Mouse (Mus musculus) spleen, adult 18-20 months (tissue): ENCODE results near the gene Dync1i2.
A peak's percentile ranks its signal among the peaks of the same experiment; 100 is the strongest.

ENCODE experiments used
- DNase-seq, 2 experiments: peaks; one replicate each; pipeline ENCODE4 v3.0.0; 2022; ENCODE audit warnings: mixed read lengths in 2 of 2

The Dync1i2 gene

DNA sequence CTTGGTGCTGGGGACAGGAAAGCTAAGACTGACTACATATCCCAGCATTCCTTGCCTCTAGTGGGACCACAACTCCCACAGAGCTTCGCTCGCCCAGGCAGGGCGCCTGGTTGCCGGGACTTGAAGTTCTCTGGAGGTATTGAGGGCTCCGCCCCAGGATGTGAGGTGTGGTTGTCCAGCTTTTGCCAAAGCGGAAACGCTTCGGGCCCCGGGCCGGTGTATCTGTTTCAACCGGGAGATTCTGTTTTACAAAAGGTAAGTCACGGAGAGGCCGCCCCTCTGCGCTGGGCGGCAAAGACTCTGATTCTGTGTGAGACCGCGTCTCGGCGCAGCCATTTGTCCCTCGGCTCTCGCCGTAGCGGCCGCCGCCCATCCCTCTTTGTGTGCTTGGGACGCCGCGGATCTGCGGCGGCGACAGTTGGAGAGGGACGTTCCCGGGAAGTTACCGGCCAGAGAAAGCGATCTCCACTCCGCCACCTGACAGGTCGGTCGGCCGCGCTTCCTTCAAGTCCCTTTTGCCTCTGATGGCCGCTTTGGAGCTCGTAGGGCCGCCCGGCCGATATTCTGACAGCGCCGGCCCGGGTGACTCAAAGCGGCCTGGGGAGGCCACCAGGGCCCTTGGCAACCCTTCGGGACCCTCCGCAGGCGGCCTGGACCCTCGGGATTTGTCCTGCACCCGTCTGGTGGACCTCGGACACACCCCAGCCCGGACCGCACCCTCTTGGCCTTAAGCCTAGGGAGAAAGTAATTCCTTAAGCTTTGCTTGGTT lies at the start of gene Dync1i2:
Gene Dync1i2 (plus strand): TSS at position 116 of the 769 bp plus-strand sequence.
- DNase-seq, result peak; percentile 79 to 81

DNA sequence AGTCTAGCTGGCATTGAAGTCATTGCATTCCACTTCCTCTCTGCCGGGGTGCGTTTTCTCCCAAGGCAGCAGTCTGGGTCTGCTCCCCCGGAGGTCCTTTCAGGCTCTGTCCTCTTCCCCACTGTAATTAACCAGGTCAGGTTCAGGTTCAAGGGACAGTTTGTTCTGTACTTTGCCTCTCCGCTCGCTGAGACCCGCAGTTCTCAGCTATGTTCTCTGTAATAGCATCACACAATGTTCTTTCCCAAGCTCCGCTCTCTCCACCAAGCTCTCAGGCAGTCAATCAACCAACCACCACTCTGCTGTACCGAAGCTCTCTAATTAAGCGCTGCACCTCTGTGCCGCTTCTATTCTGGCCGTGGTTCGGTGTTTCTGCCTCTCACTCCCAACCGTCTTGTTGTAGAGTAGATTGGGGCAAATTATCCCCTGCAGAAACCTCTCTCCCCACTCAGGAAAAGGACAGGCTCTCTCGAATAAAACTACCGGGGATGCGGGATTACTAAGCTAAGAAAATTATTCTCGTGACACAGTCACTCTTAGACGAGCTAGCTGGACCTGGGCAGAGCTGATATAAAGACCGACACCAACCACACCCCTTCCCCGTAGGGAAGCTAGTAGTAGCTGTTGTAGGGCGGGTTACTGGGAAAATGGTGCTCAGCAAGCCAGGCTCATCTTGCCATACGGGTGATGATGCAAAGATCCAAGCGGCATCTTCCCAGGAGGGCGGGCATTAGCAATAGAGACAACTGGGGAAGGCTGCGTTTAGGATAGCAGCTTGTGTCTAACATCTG lies 48.5 kb upstream of the Dync1i2 start:
- DNase-seq, result no peak

DNA sequence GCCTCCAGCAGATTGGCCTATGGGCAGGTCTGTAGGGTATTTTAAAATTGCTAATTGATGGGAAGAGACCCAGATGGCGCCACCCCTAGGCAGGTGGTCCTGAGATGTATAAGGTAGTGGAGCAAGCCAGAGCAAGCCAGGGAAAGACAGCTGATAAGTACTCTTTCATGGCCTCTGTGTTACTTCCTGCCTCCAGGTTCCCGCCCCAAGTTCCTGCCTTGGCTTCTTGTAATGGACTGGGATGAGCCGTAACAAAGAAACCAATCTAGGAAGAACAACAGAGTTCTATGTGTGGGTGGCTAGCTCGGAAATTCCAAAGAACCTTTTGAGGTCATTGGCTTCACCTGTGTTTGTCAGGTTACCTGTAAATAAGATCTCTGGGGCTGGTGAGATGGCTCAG lies 44.3 kb upstream of the Dync1i2 start:
- no peak for DNase-seq

DNA sequence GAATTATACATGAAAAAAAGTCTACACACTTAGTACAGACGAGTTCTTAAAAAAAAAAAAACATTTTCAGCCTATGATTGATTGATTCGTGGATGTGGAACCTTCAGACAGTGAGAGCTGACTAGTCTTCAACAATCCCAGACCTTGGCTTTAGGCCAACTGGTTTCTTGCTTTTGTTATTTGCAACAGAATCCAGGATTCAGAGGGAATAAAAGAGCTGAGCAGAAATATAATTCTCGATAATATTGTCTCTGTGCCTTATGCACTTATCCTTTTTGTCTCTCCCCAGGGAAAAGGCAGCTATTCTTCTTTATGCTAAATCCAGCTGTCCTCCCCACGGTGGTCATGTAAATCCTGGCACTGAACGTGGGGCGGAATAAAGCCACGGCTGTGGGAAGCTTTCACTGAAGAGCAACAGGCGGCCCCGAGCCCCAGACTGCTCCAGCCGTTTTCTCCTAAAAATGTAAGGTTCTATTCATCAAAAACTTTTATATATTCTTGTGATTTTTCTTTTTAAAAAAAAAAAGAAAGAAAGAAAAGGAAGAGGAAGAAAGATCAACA lies 43.0 kb upstream of the Dync1i2 start:
- no peak for DNase-seq

DNA sequence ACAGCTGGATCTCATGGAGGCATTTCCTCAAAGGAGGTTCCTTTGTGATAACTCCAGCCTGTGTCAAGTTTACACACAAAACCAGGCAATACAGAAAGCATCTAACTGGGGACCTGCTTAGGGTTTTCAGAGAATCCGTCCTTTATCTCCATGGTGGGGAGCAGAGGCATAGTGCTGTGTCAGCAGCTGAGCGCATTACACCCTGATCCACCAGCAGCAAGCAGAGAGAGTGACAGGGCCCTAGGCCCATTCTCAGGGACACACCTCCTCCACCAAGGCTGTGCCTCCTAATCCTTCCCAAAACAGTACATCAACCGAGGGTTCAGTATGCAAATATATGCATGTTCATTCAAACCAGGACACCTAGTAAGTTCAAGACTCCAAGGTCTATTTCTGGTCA lies 38.5 kb upstream of the Dync1i2 start:
- DNase-seq, result no peak

DNA sequence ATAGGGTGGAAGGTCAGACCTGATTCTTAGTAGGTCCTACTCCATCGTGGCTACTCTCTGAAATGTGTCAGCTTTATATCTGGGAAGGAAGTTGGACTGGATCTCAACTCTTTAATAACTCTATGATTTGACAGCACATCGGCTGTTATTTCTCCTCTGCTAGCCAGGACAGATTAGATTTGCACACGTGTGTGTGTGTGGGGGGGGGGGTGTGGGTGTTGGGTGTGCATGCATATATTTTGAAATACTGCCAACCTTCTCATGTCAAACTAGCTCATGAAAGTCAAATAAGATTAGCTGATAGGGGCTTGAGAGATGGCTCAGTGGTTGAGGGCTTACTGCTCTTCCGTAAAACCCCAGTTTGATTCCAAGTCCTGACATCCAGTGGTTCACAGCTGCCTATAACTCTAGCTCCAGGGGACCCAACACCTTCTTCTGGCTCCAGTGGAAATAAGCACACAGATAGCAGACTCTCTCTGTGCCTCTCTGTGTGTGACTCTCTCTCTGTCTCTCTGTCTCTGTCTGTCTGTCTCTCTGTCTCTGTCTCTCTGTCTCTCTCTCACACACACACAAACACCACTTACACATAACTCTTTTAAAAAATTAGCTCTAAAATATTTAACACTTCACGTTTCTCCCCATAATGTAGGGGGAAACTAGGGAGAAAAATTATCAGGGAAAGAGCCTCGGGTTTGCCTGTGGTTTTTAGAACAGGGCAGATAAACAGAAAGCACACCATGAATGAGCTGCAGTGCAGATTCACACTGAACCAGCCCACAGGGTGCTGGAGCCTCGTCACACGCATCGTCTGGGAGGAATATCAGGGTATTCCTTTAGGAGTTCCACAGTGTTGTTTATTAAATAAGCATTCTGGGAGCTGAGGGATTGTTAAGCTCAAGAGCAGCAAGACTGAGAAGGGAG lies 34.9 kb upstream of the Dync1i2 start:
- no peak for DNase-seq

DNA sequence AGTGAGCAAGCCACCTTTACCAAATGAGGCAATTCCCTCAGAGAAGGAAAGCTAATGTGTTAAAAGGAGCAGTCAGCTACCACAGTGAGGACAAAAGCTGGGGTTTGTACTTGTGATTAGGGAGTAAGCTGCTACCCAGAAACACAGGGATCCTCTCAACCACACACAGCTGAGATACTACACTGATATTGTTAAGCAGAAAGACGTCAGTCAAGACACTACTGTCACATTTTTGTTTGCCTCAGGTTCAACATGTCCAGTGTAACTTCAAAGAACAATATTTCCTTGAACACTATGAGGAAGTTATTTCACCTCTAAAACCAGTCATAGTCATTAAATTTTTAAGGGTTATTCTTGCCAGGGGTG lies 34.3 kb upstream of the Dync1i2 start:
- no peak for DNase-seq

DNA sequence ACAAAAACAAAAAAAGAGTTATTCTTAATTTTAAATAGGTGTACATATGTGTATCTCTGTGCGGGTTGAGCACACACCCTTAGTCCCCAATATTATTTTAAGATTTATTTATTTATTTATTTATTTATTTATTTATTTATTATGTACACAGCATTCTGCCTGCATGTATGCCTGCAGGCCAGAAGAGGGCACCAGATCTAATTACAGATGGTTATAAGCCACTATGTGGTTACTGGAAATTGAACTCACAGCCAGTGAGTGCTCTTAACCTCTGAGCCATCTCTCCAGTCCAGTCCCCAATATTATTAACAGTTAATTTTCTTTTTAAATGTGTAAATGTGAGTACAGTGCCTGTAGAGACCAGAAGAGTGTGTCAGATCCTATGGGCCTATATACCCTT lies 33.7 kb upstream of the Dync1i2 start:
- DNase-seq, result no peak

DNA sequence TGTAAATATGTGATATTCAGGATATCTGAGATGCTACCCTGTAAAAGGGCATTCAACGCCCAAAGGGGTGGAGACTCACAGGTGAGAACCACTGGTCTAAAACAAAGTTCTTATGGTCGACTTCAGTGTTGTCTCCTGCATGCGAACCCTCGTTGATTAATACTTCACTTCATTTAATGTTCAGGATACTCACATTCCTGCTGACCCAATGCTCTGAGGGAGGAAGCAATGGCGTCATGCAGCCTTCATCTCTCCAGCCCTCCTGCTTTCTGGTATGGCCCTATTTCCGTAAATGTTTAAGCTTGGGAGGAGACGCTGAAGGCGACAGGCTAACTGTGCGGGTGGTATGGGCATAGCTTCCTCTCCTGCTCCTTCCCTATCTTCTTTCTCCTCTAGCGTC lies 31.8 kb upstream of the Dync1i2 start:
- DNase-seq, result no peak

DNA sequence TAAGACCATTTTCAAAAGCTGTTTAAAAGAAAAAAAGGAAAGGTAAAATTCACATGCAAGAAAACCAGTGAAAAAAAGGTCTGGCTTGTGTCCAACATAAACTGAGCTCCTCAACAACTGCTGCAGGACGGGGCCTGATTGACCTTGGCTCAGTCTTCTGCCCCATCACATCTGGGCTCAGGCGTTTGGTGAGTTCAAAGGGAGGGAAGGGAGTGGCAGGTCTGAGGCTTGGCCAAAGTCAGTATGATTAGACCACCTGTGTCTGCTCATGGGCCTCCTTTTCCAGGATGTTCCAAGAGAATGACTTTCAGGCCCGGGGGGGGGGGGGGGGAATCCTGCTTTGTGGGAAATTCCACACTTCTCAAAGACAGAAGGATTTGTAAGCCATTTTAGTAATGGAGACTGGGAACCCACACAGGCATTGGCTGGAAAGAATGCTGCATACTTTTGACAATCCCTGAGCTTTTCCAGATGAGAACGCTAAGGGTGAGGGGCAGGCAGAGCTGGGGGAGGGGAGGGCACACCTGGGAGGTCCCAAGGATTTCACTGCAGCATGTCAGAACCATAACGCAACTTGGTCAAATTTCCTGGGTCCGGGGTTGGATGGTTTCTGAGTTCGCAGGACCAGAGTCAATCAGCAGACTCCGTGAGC lies 30.8 kb upstream of the Dync1i2 start:
- no peak for DNase-seq

DNA sequence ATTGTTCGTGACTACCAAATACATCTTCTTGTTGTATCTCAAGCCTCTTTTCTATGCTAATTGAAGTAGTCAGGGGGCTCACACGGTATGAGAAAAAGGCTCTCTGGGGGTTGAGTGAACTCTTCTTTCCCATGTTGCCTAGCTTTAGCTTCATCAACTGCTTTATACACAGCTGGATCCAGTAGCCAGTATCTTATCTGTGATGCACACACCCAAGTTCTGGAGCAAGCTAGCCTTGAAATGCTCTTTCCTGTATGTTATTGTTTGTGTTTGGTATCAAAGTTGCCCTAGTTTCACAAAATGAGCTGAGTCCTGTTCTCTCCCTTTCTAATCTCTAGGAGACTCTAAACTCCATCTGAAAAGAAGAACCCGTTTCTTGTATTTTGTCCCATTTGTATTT lies 23.6 kb upstream of the Dync1i2 start:
- DNase-seq, result no peak

DNA sequence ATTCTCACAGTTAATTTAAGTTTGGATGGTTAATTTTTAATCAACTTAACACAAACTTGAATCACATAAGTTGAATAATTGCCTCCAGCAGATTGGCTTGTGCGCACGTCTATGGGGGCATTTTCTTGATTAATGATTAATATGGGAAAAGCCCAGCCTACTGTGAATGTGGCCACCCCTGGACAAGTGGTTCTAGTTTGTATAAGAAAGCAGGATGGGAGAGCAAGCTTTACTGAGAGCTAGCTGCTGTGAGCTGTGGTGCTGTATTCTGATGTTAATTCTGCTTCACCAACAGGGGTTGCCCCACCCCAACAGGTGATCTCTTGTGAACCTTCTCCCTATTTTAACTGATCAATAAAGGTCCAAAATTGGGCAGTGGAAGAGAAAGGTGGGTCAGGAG lies 22.6 kb upstream of the Dync1i2 start:
- no peak for DNase-seq

DNA sequence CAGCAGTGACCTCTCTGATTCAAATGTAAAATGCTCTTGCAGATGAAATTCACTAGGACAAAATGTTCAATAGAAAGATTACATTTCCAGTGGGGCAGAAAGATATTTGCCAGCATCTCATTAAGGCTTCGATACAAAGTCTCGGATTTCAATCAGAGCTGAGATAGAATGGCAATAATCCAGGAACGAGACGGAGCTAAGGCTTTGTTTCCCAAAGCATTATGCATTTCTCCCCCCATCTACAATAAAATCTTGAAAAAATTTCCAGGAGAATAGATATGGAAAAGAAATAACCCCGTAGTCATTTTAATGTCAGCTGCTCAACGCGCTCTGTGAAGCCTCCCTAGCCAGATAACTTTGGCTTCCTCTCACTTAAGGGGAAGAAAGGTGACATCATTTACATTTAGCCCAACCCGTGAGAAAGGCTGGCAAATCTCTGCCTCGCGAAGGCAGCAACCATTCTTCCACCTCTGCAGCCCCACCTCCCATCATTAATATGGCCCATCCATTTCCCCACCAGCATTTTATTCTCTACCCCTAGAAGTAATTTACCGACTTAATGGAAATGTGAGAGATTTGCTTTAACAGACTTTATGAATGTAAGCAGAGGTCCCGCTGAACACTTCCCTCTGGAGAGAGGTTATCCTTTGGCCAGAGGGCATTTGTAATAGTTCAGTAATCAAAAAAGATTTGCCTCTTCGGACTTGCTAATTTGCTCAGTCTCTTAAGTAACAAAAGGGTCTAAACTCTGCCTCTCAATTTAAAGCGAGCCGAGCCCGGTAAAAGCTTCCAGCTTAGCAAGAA lies 19.9 kb upstream of the Dync1i2 start:
- no peak for DNase-seq

DNA sequence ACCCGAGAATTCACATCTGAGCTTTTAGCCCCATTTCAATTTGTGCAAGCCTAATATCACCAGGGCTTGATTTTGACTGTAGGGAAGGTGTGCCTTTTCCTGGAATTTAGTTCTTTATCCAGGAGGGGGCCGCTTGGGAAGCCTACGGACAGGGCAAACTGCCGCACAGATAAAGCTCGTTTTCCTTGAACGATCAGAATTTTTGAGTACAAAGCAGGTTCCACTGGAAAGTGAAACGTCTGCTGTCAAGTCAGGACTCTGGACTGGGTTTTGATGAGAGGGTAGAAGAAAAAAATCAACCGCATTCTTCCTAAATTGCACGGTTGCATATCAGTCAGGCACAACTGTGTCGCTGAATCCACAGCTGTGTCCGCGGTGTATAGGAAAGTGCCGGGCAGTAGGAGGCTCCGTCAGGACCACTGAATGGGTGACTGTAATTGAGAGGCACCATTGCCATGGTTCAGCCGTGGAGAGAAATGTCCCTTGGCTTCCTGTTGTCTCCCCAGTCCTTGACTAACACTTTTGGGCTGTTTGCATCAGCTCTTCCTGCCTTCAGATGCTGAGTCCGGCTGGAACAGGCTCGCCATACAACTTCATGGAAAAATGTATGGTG lies 19.2 kb upstream of the Dync1i2 start:
- DNase-seq, result no peak

DNA sequence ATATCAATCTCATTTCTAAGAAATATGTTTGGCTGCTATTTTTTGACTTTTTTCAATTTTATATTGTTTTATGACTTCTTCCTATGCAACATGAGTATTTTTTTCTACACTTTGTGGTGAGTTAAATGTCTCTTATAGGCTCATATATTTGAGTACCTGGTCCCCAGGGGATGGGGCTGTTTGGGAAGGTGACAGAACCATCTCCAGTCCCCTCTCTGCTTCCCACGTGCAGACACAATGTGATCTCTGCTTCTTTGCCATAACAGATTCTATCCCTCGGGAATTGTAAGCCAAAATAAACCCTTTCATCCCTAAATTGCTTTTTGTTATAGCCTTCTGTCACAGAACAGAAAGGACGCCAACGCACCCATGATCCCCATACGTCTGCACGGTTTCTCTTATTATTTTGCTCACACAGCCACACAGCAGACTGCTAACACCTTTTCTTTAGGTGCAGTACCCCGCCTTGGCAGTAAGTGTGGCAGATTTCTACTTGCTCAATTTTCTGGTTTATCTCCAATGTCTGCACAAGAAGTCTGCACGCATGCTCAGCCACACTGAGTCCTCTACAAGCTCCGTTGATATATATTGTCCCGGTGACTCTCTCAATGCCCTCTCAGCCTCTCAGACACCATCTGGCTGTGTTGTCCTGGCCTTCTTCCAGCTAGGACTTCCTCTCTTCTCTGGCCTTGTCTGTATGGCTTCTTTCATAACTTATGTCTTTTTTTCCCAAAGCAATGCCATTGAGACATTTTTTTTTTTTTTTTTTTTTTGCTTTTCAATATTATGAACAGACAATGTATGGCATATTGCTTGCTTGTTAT lies 17.2 kb upstream of the Dync1i2 start:
- no peak for DNase-seq

DNA sequence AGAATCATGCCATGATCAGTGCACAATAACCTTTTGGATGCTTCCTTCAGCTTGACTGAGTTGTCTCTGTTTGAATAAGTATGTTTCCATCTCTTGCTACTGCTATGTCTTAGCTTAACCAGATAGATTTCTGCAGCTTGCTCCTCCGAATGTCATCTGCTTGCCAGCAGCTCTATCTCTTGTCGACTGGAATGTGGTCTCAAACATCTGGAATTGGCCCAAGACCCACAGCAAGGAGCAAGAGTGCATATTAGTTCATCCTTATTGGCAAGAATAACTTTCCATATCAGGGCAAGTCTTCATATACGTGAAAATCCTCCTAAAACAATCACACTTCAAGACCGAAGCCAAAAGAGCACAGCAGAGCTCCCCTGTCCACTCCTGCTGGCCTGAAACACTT lies 14.6 kb upstream of the Dync1i2 start:
- no peak for DNase-seq

DNA sequence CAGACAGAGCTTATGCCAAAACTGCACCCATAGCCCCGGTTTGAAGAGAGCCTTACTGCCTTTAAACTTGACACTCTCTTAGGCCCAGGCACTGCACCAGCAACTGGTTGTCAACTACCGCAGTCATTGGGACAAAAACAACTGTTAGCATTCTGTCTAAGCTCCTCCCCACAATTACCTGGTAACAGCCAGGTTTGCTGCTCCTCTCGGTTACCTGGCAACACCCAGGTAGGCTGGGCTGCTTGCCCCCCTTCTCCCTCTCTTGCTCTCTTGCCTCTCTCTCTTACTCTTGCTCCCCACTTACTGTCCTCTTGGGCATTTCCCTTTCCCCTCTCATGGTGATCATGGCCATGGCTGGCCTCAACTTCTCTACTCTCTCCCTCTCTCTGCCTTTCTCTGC lies 12.6 kb upstream of the Dync1i2 start:
- no peak for DNase-seq

DNA sequence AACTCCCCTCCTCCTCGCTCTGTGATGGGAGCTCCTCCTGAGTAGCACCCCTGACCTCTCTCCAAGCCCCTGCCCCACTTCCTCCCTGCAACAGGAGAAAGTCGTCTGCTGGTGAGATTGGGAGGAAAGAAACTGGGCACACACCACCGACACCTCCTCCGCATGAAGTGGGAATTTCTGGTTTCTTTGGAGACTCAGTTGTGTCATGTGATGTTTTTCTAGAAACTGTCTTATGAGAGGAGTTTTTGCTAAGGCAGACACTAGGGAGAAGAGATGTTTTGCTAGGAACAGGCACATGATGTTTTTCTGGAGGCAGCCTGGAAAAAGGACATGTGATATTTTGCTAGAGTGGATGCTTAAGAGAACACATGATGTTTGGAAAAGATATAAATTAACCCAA lies 11.0 kb upstream of the Dync1i2 start:
- no peak for DNase-seq

DNA sequence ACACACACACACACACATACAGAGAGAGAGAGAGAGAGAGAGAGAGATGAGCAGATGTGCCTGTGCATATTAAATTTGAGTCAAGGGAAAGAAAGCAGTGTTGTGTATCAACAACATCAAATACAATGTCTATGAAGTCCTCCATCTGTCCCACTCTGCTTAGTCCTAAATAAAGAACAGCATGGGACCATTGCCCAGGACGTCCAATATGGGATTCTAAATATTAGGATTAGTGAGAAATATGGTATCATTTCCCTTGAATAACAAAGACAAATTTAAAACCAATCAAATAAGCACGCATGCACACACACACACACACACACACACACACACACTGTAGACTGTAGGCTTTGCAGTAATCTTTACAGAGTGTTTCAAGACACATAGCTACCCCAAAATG lies 9.6 kb upstream of the Dync1i2 start:
- no peak for DNase-seq

DNA sequence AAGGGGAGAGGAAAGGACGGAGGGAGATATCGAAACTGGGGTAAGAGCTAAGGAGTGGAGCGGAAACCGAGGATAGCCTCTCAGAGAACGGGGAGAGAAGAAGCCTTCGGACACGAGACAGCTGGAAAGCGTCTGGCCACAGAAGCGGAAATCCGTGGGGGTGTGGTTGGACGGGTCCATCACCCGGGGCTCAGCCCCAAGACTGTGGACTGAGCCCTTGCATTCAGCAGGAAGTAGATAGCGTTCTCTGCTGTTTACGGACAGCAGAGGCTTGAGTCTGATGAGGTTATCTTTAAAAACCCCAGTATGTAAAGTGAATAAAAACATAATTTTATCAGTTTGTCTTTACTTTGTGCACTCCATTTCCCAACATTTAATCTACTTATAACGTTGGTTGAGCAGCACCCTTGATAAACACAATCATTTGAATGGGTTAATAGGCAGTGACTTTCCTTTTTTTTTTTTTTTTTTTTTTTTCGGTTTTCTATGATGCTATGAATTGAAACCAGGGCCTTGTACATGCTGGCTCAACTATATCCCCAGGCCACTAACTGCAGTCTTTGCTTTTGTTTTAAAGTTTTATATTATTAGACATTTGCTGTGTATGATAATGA lies 7.6 kb upstream of the Dync1i2 start:
- no peak for DNase-seq
